Mouse (Mus musculus): ENCODE measurements around the gene Gm27179. TPM values are rescaled to one million over a fixed set of nuclear protein-coding genes. Genes with fewer than 3 reads are reported as not detected.
"Not testable (repeated sequence)": the region's sequence is repeated elsewhere in the genome, so short reads cannot be mapped to it uniquely, and the experiment has no call there.

Gene Gm27179
- not detected in 2 replicates for total RNA-seq (2014; fragmentation: Nextera tagmentation)
- not detected in 2 replicates for total RNA-seq (2017)
- polyA plus RNA-seq (2012) = not detected in 2 replicates

GRCm38 (mm10) chr14:69512449-69512848, at the start of gene Gm27179:
TSS of gene Gm27179 (minus strand) at chr14:69512549.
- ATAC-seq (ENCODE audit: extremely low read depth, insufficient number of reproducible peaks, low FRiP score, poor library complexity, severe bottlenecking) = not testable (repeated sequence)

GRCm38 (mm10) chr14:69557550-69557949, 45.2 kb upstream of the Gm27179 start:
- H3K27me3 ChIP-seq (ENCODE audit: insufficient read depth, low read length); H3K4me3 ChIP-seq (ENCODE audit: low read depth, low read length); H3K9me3 ChIP-seq (replicated peaks); H3K36me3 ChIP-seq (replicated peaks); ATAC-seq (ENCODE audit: extremely low read depth, insufficient number of reproducible peaks, low FRiP score, poor library complexity, severe bottlenecking); H3K4me1 ChIP-seq (ENCODE audit: insufficient read depth, low read depth, low read length); DNase-seq (ENCODE audit: low spot score): not testable (repeated sequence)

More at GRCm38 (mm10) chr14:69512449-69512848, at the start of gene Gm27179:
- not testable (repeated sequence) for H3K36me3 ChIP-seq (replicated peaks); H3K27me3 ChIP-seq (ENCODE audit: insufficient read depth, low read length); H3K4me3 ChIP-seq (ENCODE audit: low read depth, low read length); H3K4me1 ChIP-seq (ENCODE audit: insufficient read depth, low read depth, low read length); H3K9me3 ChIP-seq (replicated peaks); DNase-seq (ENCODE audit: low spot score)

- ATAC-seq (ENCODE audit: extremely low read depth, insufficient number of reproducible peaks, low FRiP score, poor library complexity, severe bottlenecking); H3K4me1 ChIP-seq (ENCODE audit: insufficient read depth, low read depth, low read length); H3K27me3 ChIP-seq (ENCODE audit: insufficient read depth, low read length); H3K4me3 ChIP-seq (ENCODE audit: low read depth, low read length); H3K36me3 ChIP-seq (replicated peaks); DNase-seq (ENCODE audit: low spot score); H3K9me3 ChIP-seq (replicated peaks): not testable (repeated sequence)
Observed at GRCm38 (mm10) chr14:69556820-69557219, 44.5 kb upstream of the Gm27179 start.

GRCm38 (mm10) chr14:69555110-69555831, 42.9 kb upstream of the Gm27179 start, which contains the start of gene Entpd4b:
TSS of gene Entpd4b (plus strand) at chr14:69555424.
- peak; percentile 96 for ATAC-seq (ENCODE audit: extremely low read depth, insufficient number of reproducible peaks, low FRiP score, poor library complexity, severe bottlenecking)
- H3K27me3 ChIP-seq (ENCODE audit: insufficient read depth, low read length); DNase-seq (ENCODE audit: low spot score): not testable (repeated sequence)

GRCm38 (mm10) chr14:69547310-69547709, 35.0 kb upstream of the Gm27179 start:
- not testable (repeated sequence) for DNase-seq (ENCODE audit: low spot score); H3K9me3 ChIP-seq (replicated peaks); H3K36me3 ChIP-seq (replicated peaks); H3K4me1 ChIP-seq (ENCODE audit: insufficient read depth, low read depth, low read length); H3K4me3 ChIP-seq (ENCODE audit: low read depth, low read length); ATAC-seq (ENCODE audit: extremely low read depth, insufficient number of reproducible peaks, low FRiP score, poor library complexity, severe bottlenecking); H3K27me3 ChIP-seq (ENCODE audit: insufficient read depth, low read length)

More at GRCm38 (mm10) chr14:69555110-69555831, 42.9 kb upstream of the Gm27179 start, which contains the start of gene Entpd4b:
- not testable (repeated sequence) for H3K4me3 ChIP-seq (ENCODE audit: low read depth, low read length); H3K36me3 ChIP-seq (replicated peaks); H3K9me3 ChIP-seq (replicated peaks); H3K4me1 ChIP-seq (ENCODE audit: insufficient read depth, low read depth, low read length)

GRCm38 (mm10) chr14:69545052-69545451, 32.7 kb upstream of the Gm27179 start:
- not testable (repeated sequence) for H3K9me3 ChIP-seq (replicated peaks); H3K27me3 ChIP-seq (ENCODE audit: insufficient read depth, low read length); H3K4me1 ChIP-seq (ENCODE audit: insufficient read depth, low read depth, low read length); DNase-seq (ENCODE audit: low spot score); H3K4me3 ChIP-seq (ENCODE audit: low read depth, low read length); H3K36me3 ChIP-seq (replicated peaks); ATAC-seq (ENCODE audit: extremely low read depth, insufficient number of reproducible peaks, low FRiP score, poor library complexity, severe bottlenecking)

GRCm38 (mm10) chr14:69544033-69544432, 31.7 kb upstream of the Gm27179 start:
- H3K4me3 ChIP-seq (ENCODE audit: low read depth, low read length); DNase-seq (ENCODE audit: low spot score); H3K9me3 ChIP-seq (replicated peaks); ATAC-seq (ENCODE audit: extremely low read depth, insufficient number of reproducible peaks, low FRiP score, poor library complexity, severe bottlenecking); H3K4me1 ChIP-seq (ENCODE audit: insufficient read depth, low read depth, low read length); H3K36me3 ChIP-seq (replicated peaks); H3K27me3 ChIP-seq (ENCODE audit: insufficient read depth, low read length): not testable (repeated sequence)

- H3K36me3 ChIP-seq (replicated peaks); H3K27me3 ChIP-seq (ENCODE audit: insufficient read depth, low read length); H3K4me3 ChIP-seq (ENCODE audit: low read depth, low read length); DNase-seq (ENCODE audit: low spot score); H3K9me3 ChIP-seq (replicated peaks); ATAC-seq (ENCODE audit: extremely low read depth, insufficient number of reproducible peaks, low FRiP score, poor library complexity, severe bottlenecking); H3K4me1 ChIP-seq (ENCODE audit: insufficient read depth, low read depth, low read length): not testable (repeated sequence)
Observed at GRCm38 (mm10) chr14:69542695-69543094, 30.3 kb upstream of the Gm27179 start.

- H3K9me3 ChIP-seq (replicated peaks); H3K4me1 ChIP-seq (ENCODE audit: insufficient read depth, low read depth, low read length); H3K36me3 ChIP-seq (replicated peaks); DNase-seq (ENCODE audit: low spot score); H3K27me3 ChIP-seq (ENCODE audit: insufficient read depth, low read length); H3K4me3 ChIP-seq (ENCODE audit: low read depth, low read length): not testable (repeated sequence)
- ATAC-seq (ENCODE audit: extremely low read depth, insufficient number of reproducible peaks, low FRiP score, poor library complexity, severe bottlenecking) = peak; percentile 79
Observed at GRCm38 (mm10) chr14:69540113-69540512, 27.8 kb upstream of the Gm27179 start.

GRCm38 (mm10) chr14:69536539-69536938, 24.2 kb upstream of the Gm27179 start:
- ATAC-seq (ENCODE audit: extremely low read depth, insufficient number of reproducible peaks, low FRiP score, poor library complexity, severe bottlenecking) = peak; percentile 67
- H3K36me3 ChIP-seq (replicated peaks); H3K27me3 ChIP-seq (ENCODE audit: insufficient read depth, low read length); DNase-seq (ENCODE audit: low spot score); H3K9me3 ChIP-seq (replicated peaks); H3K4me3 ChIP-seq (ENCODE audit: low read depth, low read length); H3K4me1 ChIP-seq (ENCODE audit: insufficient read depth, low read depth, low read length): not testable (repeated sequence)

- H3K9me3 ChIP-seq (replicated peaks); ATAC-seq (ENCODE audit: extremely low read depth, insufficient number of reproducible peaks, low FRiP score, poor library complexity, severe bottlenecking); H3K4me1 ChIP-seq (ENCODE audit: insufficient read depth, low read depth, low read length); H3K4me3 ChIP-seq (ENCODE audit: low read depth, low read length); H3K36me3 ChIP-seq (replicated peaks); DNase-seq (ENCODE audit: low spot score); H3K27me3 ChIP-seq (ENCODE audit: insufficient read depth, low read length): not testable (repeated sequence)
Observed at GRCm38 (mm10) chr14:69526202-69526601, 13.9 kb upstream of the Gm27179 start.

- not testable (repeated sequence) for H3K36me3 ChIP-seq (replicated peaks); H3K27me3 ChIP-seq (ENCODE audit: insufficient read depth, low read length); H3K4me1 ChIP-seq (ENCODE audit: insufficient read depth, low read depth, low read length); H3K9me3 ChIP-seq (replicated peaks); DNase-seq (ENCODE audit: low spot score); H3K4me3 ChIP-seq (ENCODE audit: low read depth, low read length)
- peak; percentile 97 for ATAC-seq (ENCODE audit: extremely low read depth, insufficient number of reproducible peaks, low FRiP score, poor library complexity, severe bottlenecking)
Observed at GRCm38 (mm10) chr14:69523001-69523400, 10.7 kb upstream of the Gm27179 start.

Data from G1E (cell line).